Mouse (Mus musculus): ENCODE measurements around the gene Aqp1. TPM values are rescaled to one million over a fixed set of nuclear protein-coding genes. Genes with fewer than 3 reads are reported as not detected.

The Aqp1 gene
- polyA plus RNA-seq, 1 experiment: 1,148 TPM

DNA sequence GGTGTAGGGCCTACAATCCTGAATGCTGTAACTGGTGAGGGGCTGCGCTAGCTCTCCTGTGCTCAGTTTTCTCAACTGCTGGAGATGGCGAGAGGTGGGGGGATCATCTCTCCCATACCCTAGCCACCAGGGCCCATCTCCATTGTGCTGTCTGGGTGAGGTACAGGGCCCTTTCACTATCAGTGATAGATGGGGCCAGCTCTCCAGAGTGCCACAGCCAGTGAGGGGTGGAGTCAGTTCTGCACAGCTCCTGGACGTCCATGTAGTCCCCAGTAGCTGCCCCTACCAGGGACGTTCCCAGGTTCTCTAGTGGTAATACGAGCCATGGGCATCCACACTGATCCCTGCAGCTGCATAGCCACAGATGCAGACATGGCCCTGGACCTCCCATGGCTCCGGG is 14.7 kb upstream of the Aqp1 start:
- DNase-seq: no peak
- H3K36me3 ChIP-seq (ENCODE audit: control insufficient read depth, insufficient read depth, low read length): no peaks in the 10 kb centered on the region
- no peak overlapping the region for H3K27ac ChIP-seq (ENCODE audit: insufficient read depth, low read depth, low read length)
- no peaks in the 10 kb centered on the region for H3K27me3 ChIP-seq (replicated peaks; ENCODE audit: control insufficient read depth, insufficient read depth, low read length)
- H3K4me1 ChIP-seq (ENCODE audit: control insufficient read depth, insufficient read depth, low read length): peaks cover 16% of the 10 kb centered on the region
- 80% methylated on average over 6 of the region's 6 CpGs for WGBS
- H3K4me3 ChIP-seq (ENCODE audit: insufficient read depth, low read depth, low read length): no peak overlapping the region
- TF ChIP-seq POLR2A (IDR thresholded peaks at IDR 0.05; ENCODE audit: low read depth, low read length) (no peak), CTCF (conservative IDR thresholded peaks at IDR 0.05; ENCODE audit: insufficient read depth, insufficient read length, low read depth, low read length) (no peak)

DNA sequence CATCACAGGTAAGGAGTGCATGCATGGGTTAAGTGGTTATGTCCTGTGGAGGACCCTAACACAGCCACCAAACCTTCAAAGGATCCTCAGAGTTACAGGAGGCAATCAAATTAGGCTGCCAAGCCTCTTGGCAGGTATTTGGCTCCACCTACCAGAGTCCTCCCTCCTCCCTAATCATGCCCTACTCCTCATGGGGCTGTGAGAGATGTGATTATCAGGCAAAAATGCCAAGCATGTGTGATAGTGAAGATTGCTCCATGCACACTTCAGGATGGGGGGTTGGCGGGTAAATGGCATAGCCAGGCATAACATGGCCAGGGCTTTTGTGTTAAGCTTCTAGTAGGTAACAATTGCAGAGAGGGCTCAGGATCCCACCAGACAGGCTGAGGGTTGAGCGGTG is 13.3 kb upstream of the Aqp1 start:
- no peaks in the 10 kb centered on the region for H3K36me3 ChIP-seq (ENCODE audit: control insufficient read depth, insufficient read depth, low read length)
- no peaks in the 10 kb centered on the region for H3K27me3 ChIP-seq (replicated peaks; ENCODE audit: control insufficient read depth, insufficient read depth, low read length)
- TF ChIP-seq POLR2A (IDR thresholded peaks at IDR 0.05; ENCODE audit: low read depth, low read length) (no peak), CTCF (conservative IDR thresholded peaks at IDR 0.05; ENCODE audit: insufficient read depth, insufficient read length, low read depth, low read length) (no peak)
- 97% methylated on average over 2 of the region's 2 CpGs for WGBS
- DNase-seq: no peak
- H3K27ac ChIP-seq (ENCODE audit: insufficient read depth, low read depth, low read length): no peak overlapping the region
- no peak overlapping the region for H3K4me3 ChIP-seq (ENCODE audit: insufficient read depth, low read depth, low read length)
- peaks cover 21% of the 10 kb centered on the region for H3K4me1 ChIP-seq (ENCODE audit: control insufficient read depth, insufficient read depth, low read length)

DNA sequence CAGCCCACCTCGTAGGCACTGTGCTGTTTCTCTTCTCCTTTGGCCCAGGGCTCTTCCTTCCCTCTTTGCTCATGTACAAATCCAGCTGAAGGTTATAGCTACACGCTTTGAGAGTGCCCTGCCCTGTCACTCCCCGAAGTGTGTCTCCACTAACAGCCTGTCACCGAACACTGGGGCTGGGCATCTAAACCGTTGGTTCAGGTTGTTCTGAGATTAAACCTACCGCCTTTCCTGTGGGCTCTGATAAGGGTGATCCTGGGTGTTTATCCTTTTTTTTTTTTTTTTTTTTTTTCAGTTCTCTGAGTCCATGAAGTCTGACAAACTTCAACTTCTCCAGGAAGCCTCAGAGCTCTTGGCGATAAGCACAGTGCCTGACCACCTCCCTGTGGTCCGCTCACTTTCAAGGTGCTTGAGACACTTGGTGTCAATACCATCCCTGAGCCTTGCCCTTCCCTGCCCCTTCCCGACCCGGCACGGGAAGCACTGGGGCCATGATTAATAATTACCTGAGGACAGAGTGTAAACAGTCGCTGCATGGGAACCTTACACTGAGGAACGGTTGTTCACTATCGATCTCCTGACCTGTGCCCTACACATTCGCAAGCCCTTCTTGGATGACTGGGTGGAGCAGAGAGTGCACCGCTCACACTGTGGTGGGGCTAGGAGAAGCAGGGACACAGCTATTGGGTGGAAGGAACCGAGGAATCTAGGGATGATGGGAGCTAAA is 12.2 kb upstream of the Aqp1 start:
- peak overlapping the region; percentile 40; the same call in 1 of the 2 replicates for H3K27ac ChIP-seq (ENCODE audit: insufficient read depth, low read depth, low read length)
- H3K4me3 ChIP-seq (ENCODE audit: insufficient read depth, low read depth, low read length): no peak overlapping the region
- peaks cover 27% of the 10 kb centered on the region for H3K4me1 ChIP-seq (ENCODE audit: control insufficient read depth, insufficient read depth, low read length)
- TF ChIP-seq POLR2A (IDR thresholded peaks at IDR 0.05; ENCODE audit: low read depth, low read length): no peak
- TF ChIP-seq CTCF (conservative IDR thresholded peaks at IDR 0.05; ENCODE audit: insufficient read depth, insufficient read length, low read depth, low read length): no peak
- no peaks in the 10 kb centered on the region for H3K36me3 ChIP-seq (ENCODE audit: control insufficient read depth, insufficient read depth, low read length)
- no peaks in the 10 kb centered on the region for H3K27me3 ChIP-seq (replicated peaks; ENCODE audit: control insufficient read depth, insufficient read depth, low read length)
- DNase-seq: peak; percentile 86
- 47% methylated on average over 17 of the region's 17 CpGs for WGBS

DNA sequence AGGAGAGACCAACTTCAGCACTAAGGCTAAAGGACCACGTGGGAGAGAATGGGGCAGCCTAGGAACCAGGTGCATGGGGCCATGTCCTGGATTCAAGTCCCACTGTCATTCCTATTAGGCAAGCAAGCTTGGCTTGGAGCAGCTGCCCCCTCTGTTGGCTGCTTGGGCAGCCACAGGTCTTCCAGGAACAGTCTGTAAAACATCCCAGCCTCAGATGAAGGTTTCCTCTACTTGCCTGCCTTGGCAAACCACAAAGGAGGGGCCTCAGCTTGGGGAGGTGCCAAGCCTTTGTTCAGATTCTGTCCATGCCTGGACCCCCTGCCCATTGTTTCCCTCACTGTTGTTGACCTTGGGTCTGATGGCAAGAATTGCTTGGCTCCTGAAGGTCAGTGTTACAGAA is 11.4 kb upstream of the Aqp1 start:
- 0 out of 2 replicates have a peak overlapping the region, but pooled peaks have one; percentile 40 for H3K27ac ChIP-seq (ENCODE audit: insufficient read depth, low read depth, low read length)
- H3K4me3 ChIP-seq (ENCODE audit: insufficient read depth, low read depth, low read length): no peak overlapping the region
- TF ChIP-seq CTCF (conservative IDR thresholded peaks at IDR 0.05; ENCODE audit: insufficient read depth, insufficient read length, low read depth, low read length) (peak; percentile 38; the same call in 1 of the 2 replicates), POLR2A (IDR thresholded peaks at IDR 0.05; ENCODE audit: low read depth, low read length) (no peak)
- no peak for DNase-seq
- H3K36me3 ChIP-seq (ENCODE audit: control insufficient read depth, insufficient read depth, low read length): no peaks in the 10 kb centered on the region
- WGBS: 58% methylated on average over 1 of the region's 1 CpGs
- peaks cover 27% of the 10 kb centered on the region for H3K4me1 ChIP-seq (ENCODE audit: control insufficient read depth, insufficient read depth, low read length)
- H3K27me3 ChIP-seq (replicated peaks; ENCODE audit: control insufficient read depth, insufficient read depth, low read length): no peaks in the 10 kb centered on the region

DNA sequence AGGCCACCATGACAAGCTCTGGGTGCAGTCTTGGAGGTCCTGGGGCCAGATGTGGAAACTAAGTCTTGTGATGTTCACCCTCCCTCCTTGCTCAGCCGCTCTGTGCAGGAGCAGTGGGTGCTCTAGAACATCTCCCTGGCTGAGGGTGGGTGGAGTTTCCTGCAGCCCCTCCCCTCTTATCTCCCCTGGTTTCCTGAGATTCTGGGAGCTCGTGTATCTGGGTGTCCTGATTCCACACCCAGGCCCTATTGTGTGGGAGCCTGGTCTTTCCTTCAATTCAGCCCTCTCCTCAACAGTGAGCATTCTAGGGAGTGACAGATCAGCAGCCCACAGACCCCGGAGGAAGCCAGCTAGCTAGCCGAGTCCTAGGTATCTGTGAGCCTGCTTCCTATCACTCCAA is 9.9 kb upstream of the Aqp1 start:
- no peaks in the 10 kb centered on the region for H3K36me3 ChIP-seq (ENCODE audit: control insufficient read depth, insufficient read depth, low read length)
- DNase-seq: no peak
- 78% methylated on average over 4 of the region's 4 CpGs for WGBS
- TF ChIP-seq POLR2A (IDR thresholded peaks at IDR 0.05; ENCODE audit: low read depth, low read length) (no peak), CTCF (conservative IDR thresholded peaks at IDR 0.05; ENCODE audit: insufficient read depth, insufficient read length, low read depth, low read length) (no peak)
- no peak overlapping the region for H3K27ac ChIP-seq (ENCODE audit: insufficient read depth, low read depth, low read length)
- H3K4me3 ChIP-seq (ENCODE audit: insufficient read depth, low read depth, low read length): no peak overlapping the region
- no peaks in the 10 kb centered on the region for H3K27me3 ChIP-seq (replicated peaks; ENCODE audit: control insufficient read depth, insufficient read depth, low read length)
- peaks cover 27% of the 10 kb centered on the region for H3K4me1 ChIP-seq (ENCODE audit: control insufficient read depth, insufficient read depth, low read length)

DNA sequence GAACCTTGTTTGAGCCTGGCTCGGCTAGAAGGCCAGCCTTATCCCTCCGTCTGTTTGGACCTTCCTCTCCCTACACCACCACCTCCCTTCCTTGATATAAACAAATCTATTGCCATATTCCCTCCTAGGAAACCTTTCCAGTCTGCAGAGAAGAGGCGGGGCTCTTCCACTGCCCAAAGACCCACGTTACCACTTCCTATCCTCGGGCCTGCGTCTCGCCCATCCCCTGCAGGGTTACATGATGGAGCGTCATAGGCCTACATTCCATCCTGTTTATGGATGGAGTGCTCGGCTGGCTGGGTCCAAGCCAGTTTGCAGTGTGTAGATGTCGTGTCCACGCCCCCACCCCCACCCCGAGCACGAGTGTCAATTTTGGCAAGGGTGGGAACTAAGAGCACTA is 8.9 kb upstream of the Aqp1 start:
- Histone ChIP-seq H3K36me3 (ENCODE audit: control insufficient read depth, insufficient read depth, low read length) (no peaks in the 10 kb centered on the region), H3K27me3 (replicated peaks; ENCODE audit: control insufficient read depth, insufficient read depth, low read length) (no peaks in the 10 kb centered on the region), H3K4me3 (ENCODE audit: insufficient read depth, low read depth, low read length) (peak overlapping the region; percentile 25; the same call in 1 of the 2 replicates), H3K4me1 (ENCODE audit: control insufficient read depth, insufficient read depth, low read length) (peaks cover 30% of the 10 kb centered on the region), H3K27ac (ENCODE audit: insufficient read depth, low read depth, low read length) (peak overlapping the region; percentile 75; the same call in 1 of the 2 replicates)
- 76% methylated on average over 13 of the region's 13 CpGs for WGBS
- DNase-seq: no peak
- TF ChIP-seq POLR2A (IDR thresholded peaks at IDR 0.05; ENCODE audit: low read depth, low read length) (no peak), CTCF (conservative IDR thresholded peaks at IDR 0.05; ENCODE audit: insufficient read depth, insufficient read length, low read depth, low read length) (no peak)

DNA sequence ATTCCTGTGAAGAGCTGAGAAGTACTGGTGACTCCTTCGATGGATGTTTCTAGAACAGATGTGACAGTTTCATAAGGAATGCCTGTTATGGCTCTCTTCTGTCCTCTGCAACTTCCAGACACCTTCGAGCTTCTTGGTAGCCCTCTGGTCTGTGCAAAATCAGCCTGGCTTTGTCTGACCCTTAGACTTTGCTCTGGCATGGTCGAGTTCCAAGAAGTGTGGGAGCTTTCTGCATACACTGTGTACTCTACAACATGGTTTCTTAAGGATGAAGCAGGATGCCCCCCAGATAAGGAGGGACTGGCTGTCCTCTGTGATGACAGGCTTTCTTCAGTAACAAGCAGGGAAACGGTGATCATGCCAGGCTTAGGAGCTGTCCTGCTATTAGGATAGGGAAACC is 8.1 kb upstream of the Aqp1 start:
- Histone ChIP-seq H3K27me3 (replicated peaks; ENCODE audit: control insufficient read depth, insufficient read depth, low read length) (no peaks in the 10 kb centered on the region), H3K27ac (ENCODE audit: insufficient read depth, low read depth, low read length) (peak overlapping the region; percentile 75), H3K4me1 (ENCODE audit: control insufficient read depth, insufficient read depth, low read length) (peaks cover 30% of the 10 kb centered on the region), H3K4me3 (ENCODE audit: insufficient read depth, low read depth, low read length) (peak overlapping the region; percentile 20; the same call in 1 of the 2 replicates), H3K36me3 (ENCODE audit: control insufficient read depth, insufficient read depth, low read length) (no peaks in the 10 kb centered on the region)
- WGBS: 50% methylated on average over 4 of the region's 4 CpGs
- peak; percentile 93 for DNase-seq
- no peak for TF ChIP-seq CTCF (conservative IDR thresholded peaks at IDR 0.05; ENCODE audit: insufficient read depth, insufficient read length, low read depth, low read length)
- no peak for TF ChIP-seq POLR2A (IDR thresholded peaks at IDR 0.05; ENCODE audit: low read depth, low read length)
